Mouse (Mus musculus): Measurements from ENCODE around the gene Fam83f. TPM values are rescaled to one million over a fixed set of nuclear protein-coding genes. Genes with fewer than 3 reads are reported as not detected.

Fam83f gene
- polyA plus RNA-seq, 1 experiment, result 0.25 TPM

DNA sequence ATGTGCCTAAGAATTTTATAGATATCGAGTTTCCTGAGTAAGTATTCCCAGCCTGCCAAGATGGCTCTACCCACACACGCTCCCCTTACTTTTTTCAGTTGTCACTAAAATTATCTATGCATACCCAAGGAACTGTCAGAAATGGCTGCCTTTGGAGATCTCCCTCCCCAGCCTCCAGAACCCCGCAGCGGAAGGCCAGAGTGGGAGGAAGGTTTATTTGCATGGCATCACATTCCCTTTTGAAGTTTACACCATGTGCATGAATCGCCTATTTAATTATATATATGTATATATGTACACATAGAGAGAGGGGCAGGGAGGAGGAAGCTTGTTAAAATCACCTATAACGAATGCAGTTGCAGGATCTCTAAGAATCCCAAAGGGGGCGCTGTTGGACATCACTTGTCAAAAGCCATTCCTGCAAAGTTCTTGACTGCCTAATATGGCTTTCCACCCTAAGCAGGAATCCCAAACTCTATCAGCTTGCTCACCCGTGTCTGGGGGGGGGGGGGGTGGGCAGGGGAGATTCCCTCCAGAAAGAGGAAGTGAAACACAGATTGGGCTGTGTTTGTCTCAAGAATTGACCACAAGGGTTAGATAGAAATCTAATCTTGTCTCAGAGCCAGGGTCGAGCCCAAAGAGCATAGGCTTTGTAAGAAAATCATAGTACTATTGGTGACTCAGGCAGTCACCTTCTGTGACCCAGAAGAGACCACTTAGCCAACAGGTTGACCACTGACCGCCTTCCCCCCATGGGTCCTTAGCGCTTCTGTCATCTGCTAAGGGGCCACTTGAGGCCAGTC is 37.1 kb upstream of the Fam83f start:
- Histone ChIP-seq H3K4me3 (replicated peaks; ENCODE audit: insufficient read depth, low read depth, low read length) (no peak overlapping the region), H3K27me3 (ENCODE audit: control insufficient read depth, insufficient read depth, low read length) (no peaks in the 10 kb centered on the region), H3K27ac (ENCODE audit: insufficient read depth, low read length) (no peak overlapping the region), H3K4me1 (ENCODE audit: control insufficient read depth, insufficient read depth, low read length) (no peaks in the 10 kb centered on the region)
- TF ChIP-seq CTCF (IDR thresholded peaks at IDR 0.05; ENCODE audit: borderline replicate concordance, insufficient read depth, low read depth, low read length), result no peak
- TF ChIP-seq POLR2A (IDR thresholded peaks at IDR 0.05; ENCODE audit: borderline replicate concordance, insufficient read depth, low read length), result no peak
- no peak for DNase-seq
- 69% methylated on average over 11 of the region's 11 CpGs for WGBS

DNA sequence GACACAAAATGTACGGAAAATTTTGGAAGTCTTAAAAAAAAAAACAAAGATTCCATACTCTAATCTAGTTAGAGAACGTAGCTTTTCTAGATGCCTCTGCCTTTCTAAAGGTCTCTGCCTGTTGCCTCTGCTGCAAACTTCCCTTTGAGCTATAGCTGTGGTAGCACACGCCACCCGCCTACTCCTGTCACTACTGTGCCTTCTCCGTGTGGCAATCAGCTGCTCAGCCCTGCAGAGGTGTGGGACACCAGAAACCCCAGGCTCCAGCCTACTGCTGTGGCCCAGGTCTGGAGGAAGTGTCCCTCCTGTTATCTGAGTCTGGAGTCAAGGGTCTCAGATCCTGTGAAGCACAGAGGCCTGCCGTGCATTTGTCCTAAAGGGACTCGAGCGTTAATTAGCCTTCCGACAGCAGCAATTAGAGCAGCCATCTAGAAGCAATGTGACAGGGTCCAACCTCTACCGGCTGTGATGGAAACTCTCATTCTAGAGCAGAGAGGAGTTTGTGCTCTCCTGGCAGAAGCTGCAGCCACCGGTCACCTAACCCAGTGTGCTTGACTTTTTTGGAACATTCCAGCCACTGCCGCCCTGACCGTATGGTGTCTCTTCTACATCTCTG is 34.8 kb upstream of the Fam83f start:
- no peak for DNase-seq
- TF ChIP-seq POLR2A (IDR thresholded peaks at IDR 0.05; ENCODE audit: borderline replicate concordance, insufficient read depth, low read length) (no peak), CTCF (IDR thresholded peaks at IDR 0.05; ENCODE audit: borderline replicate concordance, insufficient read depth, low read depth, low read length) (no peak)
- Histone ChIP-seq H3K4me1 (ENCODE audit: control insufficient read depth, insufficient read depth, low read length) (no peaks in the 10 kb centered on the region), H3K27me3 (ENCODE audit: control insufficient read depth, insufficient read depth, low read length) (no peaks in the 10 kb centered on the region), H3K27ac (ENCODE audit: insufficient read depth, low read length) (no peak overlapping the region), H3K4me3 (replicated peaks; ENCODE audit: insufficient read depth, low read depth, low read length) (no peak overlapping the region)
- 79% methylated on average over 13 of the region's 13 CpGs for WGBS

DNA sequence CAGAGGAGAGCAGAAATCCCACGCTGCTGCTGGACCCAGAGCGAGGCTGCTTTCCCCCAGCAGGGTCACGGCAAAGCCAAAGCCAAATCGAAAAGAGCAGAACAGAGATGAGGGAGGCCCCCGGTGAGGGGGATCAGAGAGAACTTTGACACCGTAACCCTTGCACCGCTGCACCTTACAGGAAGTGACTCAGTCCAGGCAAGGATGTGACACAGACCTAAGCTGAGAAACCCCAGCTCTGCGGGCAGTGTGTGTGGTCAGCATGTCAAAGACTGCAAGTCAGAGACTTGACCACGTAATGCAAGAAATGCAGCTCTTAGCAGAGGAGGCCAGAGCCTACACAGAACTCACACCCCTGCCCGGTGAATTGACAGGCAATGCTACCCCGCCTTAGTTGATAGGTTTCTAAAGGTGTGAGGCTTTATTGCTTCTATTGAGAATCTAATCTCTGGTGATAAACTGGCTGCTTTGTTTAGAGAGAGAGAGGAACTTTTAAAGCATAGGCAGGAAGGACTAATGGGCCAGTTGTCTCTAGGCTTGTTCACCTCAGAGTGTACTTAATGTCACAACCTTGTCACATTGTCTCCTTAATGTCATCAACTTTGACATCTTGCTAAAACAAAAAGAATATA is 32.5 kb upstream of the Fam83f start:
- H3K27ac ChIP-seq (ENCODE audit: insufficient read depth, low read length), result no peak overlapping the region
- H3K27me3 ChIP-seq (ENCODE audit: control insufficient read depth, insufficient read depth, low read length), result no peaks in the 10 kb centered on the region
- H3K4me3 ChIP-seq (replicated peaks; ENCODE audit: insufficient read depth, low read depth, low read length), result no peak overlapping the region
- no peaks in the 10 kb centered on the region for H3K4me1 ChIP-seq (ENCODE audit: control insufficient read depth, insufficient read depth, low read length)
- no peak for DNase-seq
- WGBS, result 75% methylated on average over 11 of the region's 11 CpGs
- TF ChIP-seq CTCF (IDR thresholded peaks at IDR 0.05; ENCODE audit: borderline replicate concordance, insufficient read depth, low read depth, low read length) (no peak), POLR2A (IDR thresholded peaks at IDR 0.05; ENCODE audit: borderline replicate concordance, insufficient read depth, low read length) (no peak)

DNA sequence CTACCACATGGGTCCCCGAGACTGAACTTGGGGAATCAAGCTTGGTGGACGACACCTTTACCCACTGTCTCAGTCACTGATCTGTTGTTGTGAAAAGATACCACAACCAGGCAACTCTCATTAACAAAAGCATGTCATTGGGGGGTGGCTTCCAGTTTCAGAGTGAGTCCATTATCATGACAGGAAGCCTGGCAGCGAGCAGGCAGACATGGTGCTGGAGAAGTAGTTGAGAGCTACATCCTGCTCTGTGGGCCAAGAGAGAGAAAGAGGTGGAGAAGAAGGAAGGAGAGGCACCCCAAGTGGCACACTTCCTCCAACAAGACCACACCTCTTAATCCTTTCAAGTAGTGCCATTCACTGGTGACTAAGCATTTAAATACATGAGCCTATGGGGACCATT is 31.8 kb upstream of the Fam83f start:
- Histone ChIP-seq H3K27me3 (ENCODE audit: control insufficient read depth, insufficient read depth, low read length) (no peaks in the 10 kb centered on the region), H3K27ac (ENCODE audit: insufficient read depth, low read length) (no peak overlapping the region), H3K4me3 (replicated peaks; ENCODE audit: insufficient read depth, low read depth, low read length) (no peak overlapping the region), H3K4me1 (ENCODE audit: control insufficient read depth, insufficient read depth, low read length) (no peaks in the 10 kb centered on the region)
- DNase-seq, result no peak
- TF ChIP-seq POLR2A (IDR thresholded peaks at IDR 0.05; ENCODE audit: borderline replicate concordance, insufficient read depth, low read length), result no peak
- no peak for TF ChIP-seq CTCF (IDR thresholded peaks at IDR 0.05; ENCODE audit: borderline replicate concordance, insufficient read depth, low read depth, low read length)
- 98% methylated on average over 3 of the region's 3 CpGs for WGBS

DNA sequence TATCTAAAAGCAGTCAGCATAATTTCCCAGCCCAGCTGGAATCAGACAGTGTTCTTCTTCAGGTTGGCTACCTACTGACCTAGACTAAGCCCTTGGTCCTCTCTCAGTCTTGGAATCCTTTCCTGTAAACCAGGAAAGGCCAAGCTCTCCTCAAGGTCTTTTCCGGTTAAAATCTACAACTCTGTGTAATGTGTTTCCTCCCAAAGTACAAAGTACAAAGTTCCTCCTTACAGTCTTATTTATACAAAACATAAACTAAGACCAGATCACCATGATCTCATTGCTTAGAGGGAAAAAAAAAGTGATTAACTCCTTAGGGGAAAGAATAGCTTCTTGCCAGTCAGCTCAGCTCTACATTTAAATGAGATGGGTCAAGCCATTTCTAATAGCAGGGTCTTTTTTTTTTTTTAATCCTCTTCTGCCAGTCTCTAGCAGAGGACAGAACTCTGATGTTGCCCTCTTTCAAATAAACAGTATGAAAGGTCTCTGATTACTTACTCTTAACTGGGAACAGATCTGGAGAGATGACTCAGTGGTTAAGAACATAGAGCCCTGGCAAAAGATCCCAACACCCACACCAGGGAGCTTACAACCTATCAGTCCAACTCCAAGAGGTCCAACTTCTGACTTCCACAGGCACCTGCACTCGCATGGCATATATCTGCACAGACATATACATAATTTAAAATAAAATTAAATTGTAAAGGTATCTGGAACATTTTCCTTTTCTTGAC is 29.8 kb upstream of the Fam83f start:
- TF ChIP-seq CTCF (IDR thresholded peaks at IDR 0.05; ENCODE audit: borderline replicate concordance, insufficient read depth, low read depth, low read length), result no peak
- no peak for TF ChIP-seq POLR2A (IDR thresholded peaks at IDR 0.05; ENCODE audit: borderline replicate concordance, insufficient read depth, low read length)
- no peak overlapping the region for H3K27ac ChIP-seq (ENCODE audit: insufficient read depth, low read length)
- no peaks in the 10 kb centered on the region for H3K27me3 ChIP-seq (ENCODE audit: control insufficient read depth, insufficient read depth, low read length)
- no peak overlapping the region for H3K4me3 ChIP-seq (replicated peaks; ENCODE audit: insufficient read depth, low read depth, low read length)
- 92% methylated on average over 2 of the region's 2 CpGs for WGBS
- H3K4me1 ChIP-seq (ENCODE audit: control insufficient read depth, insufficient read depth, low read length), result no peaks in the 10 kb centered on the region
- DNase-seq, result no peak

DNA sequence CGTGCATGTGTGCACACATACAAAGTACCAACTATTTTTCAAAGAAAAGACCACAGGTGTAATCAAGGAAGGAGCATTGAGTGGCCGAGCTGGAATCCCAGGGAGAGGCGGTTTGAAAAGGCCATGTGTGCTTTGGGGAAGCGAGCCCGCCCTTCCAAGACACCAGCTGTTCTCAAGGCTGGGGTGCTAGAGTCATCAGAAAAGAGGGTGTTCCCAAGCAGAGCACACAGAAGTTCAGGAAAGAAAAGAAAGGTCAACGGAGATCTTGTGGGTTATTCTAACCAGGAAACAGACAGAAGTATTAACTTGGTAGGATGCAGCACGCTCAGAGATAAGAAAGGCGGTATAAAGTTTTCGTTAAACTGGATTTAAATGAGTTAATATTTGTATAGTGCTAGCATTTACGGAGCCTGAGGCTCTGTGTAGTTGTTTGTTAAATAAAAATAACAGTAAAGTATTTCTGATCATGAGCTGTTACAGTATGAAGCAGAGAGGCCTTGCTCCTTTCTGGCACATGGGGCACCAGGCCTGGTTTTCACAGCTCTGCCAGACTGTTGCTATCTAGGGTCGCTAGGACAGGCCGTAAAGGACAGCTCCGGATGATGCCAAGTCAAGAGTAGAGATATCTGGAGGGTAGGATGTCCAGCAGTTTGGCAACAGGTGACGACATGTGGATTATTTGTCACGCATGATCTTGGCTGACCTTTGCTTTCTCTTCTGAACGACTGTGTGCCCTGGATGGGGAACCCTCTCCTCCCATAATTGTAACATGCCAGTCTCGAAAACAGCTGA is 26.4 kb upstream of the Fam83f start:
- TF ChIP-seq POLR2A (IDR thresholded peaks at IDR 0.05; ENCODE audit: borderline replicate concordance, insufficient read depth, low read length), result no peak
- TF ChIP-seq CTCF (IDR thresholded peaks at IDR 0.05; ENCODE audit: borderline replicate concordance, insufficient read depth, low read depth, low read length), result no peak
- Histone ChIP-seq H3K27me3 (ENCODE audit: control insufficient read depth, insufficient read depth, low read length) (no peaks in the 10 kb centered on the region), H3K27ac (ENCODE audit: insufficient read depth, low read length) (no peak overlapping the region), H3K4me1 (ENCODE audit: control insufficient read depth, insufficient read depth, low read length) (no peaks in the 10 kb centered on the region), H3K4me3 (replicated peaks; ENCODE audit: insufficient read depth, low read depth, low read length) (no peak overlapping the region)
- no peak for DNase-seq
- 88% methylated on average over 17 of the region's 17 CpGs for WGBS
